Mouse (Mus musculus): ENCODE results near the gene Col1a1.

Gene Col1a1

DNA sequence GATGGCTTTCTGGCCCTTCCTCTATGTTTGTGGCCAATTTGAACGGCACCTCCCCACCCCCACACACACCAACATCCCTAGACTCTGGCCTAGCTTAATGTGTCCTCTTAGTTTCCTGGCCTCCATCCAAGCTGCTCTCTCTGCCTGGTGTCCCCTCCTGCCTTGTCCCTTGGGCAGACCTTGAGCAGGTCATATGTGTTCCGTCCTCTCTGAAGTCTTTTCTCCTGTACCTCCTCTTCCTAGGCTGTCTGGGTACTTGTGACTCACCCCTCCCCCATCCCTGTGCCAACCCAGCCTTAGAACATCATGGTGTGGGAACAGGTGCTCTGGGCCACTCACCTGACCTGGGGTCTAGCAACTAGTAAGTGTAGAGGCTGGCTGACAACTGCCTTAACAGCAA, 38.9 kb downstream of the Col1a1 start:
- 67% methylated on average over 2 of the region's 2 CpGs for WGBS

DNA sequence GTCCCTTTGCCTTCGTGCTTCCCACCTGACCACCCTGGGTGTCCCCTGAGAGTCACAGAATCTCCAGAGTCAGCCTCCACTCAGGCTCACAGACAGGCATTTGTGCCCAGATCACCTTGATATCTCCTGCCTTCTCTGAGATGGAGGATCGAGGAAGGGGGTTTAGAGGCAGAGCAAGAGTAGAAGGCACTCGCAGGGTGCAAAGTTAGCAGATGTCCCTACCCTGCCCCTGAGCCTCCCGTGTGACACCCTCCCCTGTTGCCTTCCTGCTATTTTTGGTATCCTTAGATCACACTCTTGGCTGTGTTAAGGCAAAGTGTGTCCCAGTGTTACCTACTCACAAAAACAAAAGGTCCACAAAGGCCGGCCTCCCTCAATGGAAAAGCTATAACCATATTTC, 40.2 kb downstream of the Col1a1 start, which contains the start of gene Sgca:
Sgca (minus strand) TSS at position 129 of the 400 bp plus-strand sequence.
- 74% methylated on average over 5 of the region's 5 CpGs for WGBS

DNA sequence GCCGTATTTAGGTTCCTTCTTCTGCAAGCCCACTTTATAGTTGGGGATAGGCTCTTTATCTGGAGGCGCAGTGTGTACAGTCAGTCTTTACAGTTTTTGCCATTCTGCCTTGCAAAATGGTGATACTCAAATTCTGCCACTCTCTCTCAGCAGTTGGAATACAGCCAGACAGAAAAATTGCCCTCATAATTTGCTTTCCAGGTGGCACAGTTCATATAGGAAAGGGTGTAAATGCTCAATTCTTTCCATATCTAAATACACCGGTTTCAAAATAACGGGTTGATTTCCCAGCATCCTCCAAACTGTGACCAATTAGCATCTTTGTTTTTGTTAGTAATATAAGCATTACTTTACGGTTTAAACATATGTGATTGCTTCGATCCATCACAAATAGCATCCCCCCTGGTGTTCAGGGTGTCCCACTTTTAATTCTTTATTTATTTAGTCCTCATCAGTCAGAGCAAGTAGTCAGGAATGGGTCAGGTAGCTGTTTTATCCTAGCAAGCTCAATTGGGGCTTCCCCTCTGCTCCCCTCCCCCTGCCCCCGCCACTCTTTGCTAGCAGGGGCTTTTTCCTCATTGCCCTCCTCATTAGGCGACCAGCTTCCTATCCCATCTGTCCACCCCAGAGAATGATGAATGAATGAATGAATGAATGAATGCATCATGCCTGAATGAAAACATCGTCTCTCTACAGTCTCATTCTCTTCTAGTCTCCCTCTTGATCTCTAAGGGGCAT, 42.3 kb downstream of the Col1a1 start:
- WGBS, result 31% methylated on average over 9 of the region's 9 CpGs

DNA sequence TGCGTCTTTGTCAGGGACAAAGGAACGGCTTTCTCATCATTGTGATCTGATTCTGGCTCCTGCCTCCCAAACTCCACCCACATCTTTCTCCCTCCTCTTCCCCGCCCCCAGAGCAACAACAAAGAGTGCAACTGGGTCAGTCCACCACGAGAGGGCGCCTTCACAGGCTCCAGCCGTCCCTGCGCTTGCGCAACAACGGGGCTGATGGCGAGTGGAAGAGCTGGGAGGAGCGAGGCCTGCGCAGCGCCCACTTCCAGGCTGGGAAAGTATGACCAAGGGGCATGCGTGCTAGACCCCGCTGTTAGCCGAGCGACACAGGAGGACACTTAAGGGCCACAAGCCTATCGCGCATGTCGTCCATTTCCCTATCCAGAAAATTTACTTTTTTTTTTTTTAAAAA, 42.9 kb downstream of the Col1a1 start:
- WGBS, result under 1% methylated on average over 20 of the region's 20 CpGs

DNA sequence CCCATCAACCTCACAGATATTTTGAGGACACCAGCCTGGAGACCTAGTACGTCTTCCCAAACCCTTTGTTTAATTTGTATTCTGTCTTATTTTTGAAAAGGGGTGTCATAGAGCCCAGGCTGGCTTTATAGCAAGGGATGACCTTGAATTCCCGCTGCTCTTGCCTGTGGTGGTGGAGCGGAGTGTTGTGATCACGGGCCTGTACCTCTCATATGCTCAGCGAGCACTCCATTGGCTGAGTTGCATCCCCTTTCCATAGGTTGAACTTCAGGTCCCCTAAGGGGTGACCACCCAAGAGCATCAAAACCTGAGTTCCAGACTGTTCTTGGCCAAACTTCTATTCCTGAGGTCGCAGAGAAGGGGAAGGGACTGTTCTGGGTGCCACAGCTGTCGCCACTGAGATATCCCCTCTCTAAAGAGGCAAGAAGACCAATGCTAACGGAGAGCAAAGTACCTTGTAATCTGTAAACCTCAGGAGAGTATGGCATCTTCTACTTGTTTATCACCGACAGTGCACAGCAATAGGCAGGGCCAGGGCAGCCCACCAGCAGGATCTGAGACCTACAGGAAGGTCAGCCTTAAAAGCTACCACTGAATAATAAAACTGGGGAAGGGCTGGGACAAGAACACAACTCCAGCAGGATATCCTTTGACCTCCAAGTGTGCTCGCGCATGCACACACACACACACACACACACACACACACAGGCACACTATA, 43.6 kb downstream of the Col1a1 start:
- whole genome bisulfite sequencing, result 68% methylated on average over 11 of the region's 11 CpGs

DNA sequence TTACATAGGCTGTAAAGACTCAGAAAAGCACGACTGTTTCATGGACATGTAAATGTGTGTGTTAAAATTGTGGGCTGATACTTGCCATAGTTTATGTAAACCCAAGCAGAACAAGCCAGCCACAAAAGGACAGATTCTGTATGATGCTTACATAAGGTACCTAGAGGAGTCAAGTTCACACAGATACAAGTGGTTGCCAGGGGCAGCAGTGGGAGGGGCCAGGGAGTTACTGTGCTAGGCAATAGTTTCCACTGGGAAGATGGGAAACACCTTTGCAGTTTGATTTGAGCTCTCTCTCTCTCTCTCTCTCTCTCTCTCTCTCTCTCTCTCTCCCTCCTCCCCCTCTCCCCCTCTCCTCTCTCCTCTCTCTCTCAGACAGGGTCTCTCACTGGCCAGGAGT, 49.1 kb downstream of the Col1a1 start:
- WGBS, result 17% methylated on average over 1 of the region's 1 CpGs

DNA sequence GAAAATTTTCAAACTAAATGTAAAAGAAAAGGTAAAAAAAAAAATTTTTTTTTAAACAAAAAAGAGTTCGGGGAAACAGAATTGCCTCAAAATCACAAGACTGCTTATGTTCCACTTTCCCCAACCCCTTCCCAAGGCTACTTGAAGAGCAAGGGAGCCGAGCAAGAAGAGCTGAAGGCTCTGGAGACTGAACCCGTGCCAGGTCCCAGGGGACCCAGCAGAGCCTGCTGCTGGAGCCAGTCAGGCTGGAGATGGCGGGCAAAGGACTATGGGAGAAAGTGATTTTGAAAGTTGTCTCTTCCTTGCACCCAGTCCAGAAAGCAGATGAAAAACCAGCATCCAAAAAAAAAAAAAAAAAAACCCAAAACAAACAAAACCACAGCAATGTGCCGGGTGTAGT, 49.8 kb downstream of the Col1a1 start:
- WGBS, result 78% methylated on average over 5 of the region's 5 CpGs

DNA sequence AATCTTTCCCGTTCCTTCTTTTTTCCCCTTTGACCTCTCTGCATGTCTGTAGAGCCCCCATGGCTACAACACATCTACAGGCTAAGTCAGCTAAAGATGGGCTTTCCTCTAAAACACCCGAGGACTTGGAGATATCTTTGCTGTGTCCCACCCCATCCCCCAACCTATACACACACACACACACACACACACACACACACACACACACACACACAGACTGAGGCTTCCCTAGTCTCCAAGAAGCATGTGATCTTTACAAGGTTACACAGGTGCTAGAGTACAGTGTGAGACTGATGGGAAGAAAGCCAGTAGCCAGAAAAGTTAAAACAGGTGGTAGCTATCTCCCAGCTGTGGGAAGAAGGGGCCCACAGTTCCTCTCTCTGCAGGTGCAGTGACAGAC, 50.4 kb downstream of the Col1a1 start:
- 77% methylated on average over 2 of the region's 2 CpGs for WGBS

DNA sequence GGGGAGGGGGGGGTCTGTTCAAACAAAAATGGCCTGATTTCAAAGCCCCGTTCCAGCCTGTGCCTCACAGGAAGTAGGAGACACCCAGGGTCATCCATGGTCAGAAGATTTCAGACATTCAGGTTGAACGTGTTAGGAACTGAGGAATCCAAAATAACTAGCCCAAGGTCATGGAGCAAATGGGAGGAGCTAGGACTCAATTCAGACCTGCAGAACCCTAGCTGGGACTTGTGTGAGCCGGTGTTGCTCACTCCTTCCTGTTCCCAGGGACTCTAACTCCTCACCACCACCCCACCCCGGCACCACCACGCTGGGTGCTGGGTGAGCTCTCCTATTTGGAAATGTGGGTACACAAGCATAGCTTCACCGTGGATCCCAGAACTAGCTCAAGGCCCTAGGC, 51.3 kb downstream of the Col1a1 start:
- 51% methylated on average over 6 of the region's 6 CpGs for WGBS

DNA sequence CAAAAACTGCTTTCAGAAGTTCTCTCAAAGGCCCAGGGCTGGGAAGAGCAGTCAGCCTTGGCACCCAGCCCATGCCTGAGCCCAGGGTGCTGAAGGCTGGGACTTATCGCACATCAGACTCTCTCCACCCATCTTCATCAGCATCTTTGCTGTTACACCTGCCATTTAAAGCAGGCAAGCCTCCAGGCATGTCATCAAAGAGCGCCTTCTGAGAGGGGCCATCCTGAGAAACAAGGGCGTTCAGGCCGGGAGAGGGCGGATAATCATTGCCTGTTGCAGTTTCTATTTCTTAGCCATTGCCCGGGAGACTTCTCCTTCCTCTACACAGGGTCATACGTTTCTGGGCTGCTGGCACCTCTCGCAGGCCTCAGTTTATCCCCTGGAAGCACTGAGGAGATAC, 51.8 kb downstream of the Col1a1 start:
- 74% methylated on average over 8 of the region's 8 CpGs for WGBS

DNA sequence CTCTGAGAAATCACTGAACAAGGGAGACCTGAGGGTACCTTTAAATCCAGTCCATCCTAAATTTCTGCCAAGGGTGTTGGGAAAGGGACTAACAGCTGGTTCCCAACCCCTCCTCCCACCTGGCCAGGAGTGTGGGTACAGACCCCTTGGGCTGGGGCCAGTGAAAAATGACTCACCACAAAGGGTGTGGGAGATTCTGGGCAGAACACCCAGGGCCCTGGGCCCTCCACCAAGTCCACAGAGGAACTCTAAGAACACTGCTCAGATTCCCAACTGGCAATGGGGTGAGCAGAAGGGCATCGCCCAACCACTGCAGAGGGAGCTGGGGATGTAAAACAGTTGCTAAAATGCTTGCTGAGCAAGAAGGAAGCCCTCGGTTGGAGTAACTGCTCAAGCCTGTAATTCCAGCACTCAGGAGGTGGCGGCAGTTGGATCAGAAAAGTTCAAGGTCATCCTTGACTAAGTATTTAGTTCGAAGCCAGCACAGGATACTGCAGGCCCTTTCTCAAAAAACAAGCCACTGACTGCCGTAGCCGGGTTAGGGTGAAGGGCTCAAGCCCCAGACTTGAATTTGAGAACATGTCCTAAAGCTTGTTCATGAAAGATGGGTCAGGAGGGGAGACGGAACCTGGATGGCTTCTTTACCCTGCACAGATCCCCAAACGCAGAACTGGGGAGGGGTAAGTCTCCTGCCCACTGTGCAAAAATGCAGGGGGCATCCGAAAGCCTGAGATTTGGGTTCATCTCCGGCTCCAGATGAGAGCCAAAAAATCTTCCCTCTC, 52.9 kb downstream of the Col1a1 start:
- 13% methylated on average over 10 of the region's 10 CpGs for WGBS

DNA sequence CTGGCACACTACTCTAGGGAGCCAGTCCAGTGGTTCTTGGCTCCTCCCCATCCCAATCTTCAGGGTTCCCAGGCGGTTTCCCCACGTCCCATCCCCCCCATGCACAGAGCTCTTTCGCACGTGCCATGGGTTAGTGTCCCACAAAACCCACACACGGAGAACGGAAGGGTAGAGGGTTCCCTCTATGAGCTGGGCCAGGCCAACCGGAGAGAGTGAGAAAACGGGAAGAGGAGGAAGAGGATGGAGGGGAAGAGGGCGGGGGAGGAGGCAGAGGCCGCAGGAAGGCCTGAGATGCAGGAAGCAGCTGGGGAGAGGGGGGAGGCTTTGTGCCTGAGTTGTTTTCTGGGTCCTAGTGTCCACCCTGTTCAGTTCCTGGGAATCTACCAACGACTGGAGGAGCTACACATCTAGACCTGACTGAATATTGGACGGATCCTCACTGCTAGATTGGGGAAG, 53.6 kb downstream of the Col1a1 start:
- WGBS, result under 1% methylated on average over 12 of the region's 12 CpGs

DNA sequence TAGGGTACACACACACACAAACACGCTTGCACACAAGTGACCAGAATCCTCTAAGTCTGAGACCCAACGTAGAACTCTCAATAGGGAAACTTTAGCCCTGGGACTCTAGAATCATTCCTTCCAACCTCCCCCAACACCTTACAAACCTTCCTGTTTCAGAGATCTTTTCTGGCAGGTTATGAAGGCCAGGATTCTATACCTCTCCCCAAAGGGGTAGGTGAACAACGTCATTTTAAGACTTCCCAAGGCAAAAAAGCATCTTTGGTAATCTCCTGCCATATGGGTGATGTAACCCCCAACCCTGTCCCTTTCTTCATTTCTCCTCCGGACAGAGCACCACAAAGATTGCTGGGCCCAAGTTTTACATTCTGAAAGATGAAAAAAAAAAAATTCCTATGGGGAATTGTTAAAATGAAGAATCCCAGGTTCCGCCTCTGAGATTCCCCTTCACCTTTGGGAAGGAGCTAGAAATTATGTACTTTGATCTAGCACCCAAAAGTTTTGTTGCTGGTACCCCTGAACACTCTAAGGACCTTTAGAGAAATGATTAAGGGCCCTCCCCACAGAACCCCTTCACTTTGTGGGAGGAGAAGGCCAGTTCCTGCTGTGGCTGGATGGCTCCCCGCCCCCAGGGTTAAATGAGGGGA, 54.2 kb downstream of the Col1a1 start:
- WGBS, result 29% methylated on average over 6 of the region's 6 CpGs

DNA sequence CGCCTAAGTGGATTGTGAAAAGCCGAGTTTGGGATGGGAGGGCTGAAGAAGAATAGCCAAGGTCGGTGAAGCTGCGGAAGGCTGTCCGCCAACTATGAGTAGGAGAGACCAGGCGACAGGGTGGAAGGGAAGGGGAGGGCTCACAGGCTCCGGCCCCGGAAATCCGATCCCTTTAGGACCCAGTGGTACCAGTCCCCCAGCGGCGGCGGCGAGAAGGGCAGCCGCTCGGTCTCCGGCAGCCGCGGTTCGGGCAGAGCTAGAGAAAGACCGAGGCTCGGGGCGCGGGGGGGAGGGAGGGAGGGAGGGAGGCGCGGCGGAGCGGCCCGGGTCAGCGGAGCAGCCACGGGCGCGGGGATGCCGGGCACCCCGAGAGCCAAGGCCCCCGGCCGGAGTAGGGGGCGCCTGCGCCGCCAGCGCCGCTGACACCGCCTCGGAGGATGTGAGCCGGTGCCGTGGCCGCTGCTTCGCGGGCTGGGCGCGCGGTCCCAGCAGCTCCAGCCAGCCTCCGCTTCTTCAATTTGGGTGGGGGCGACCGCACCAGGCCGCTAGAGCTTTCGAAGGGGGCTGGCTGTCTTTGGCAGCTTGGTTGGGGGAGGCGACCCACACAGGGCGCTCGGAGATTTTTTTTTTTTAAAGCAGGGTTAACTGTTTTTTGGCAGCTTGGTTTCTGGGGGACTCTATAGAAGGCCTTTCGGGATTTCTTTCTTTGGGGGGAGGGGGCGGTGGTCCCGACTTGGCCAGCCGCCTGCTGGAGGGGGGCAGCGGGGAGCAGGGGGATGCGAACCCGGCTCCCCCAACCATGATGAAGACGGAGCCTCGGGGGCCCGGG, 54.9 kb downstream of the Col1a1 start, which contains the start of gene Ppp1r9b:
Ppp1r9b (plus strand) TSS at position 287 of the 829 bp plus-strand sequence.
- under 1% methylated on average over 65 of the region's 69 CpGs for WGBS

DNA sequence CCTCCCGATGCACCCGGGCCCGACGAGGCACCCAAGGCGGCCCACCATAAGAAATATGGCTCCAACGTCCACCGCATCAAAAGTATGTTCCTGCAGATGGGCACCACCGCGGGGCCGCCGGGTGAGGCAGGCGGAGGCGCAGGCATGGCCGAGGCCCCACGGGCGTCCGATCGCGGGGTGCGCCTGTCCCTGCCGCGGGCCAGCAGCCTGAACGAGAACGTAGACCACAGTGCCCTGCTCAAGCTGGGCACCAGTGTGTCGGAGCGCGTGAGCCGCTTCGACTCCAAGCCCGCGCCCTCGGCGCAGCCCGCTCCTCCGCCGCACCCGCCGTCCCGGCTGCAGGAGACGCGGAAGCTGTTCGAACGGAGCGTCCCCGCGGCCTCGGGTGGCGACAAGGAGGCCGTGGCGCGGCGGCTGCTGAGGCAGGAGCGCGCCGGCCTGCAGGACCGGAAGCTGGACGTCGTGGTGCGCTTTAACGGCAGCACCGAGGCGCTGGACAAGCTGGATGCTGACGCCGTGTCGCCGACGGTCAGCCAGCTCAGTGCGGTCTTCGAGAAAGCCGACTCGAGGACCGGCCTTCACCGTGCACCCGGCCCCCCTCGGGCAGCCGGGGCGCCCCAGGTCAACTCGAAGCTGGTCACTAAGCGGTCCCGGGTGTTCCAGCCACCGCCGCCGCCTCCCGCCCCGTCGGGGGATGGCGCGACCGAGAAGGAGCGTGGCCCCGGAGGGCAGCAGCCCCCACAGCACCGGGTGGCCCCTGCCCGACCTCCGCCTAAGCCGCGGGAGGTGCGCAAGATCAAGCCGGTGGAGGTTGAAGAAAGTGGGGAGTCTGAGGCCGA, 55.8 kb downstream of the Col1a1 start:
- under 1% methylated on average over 99 of the region's 99 CpGs for WGBS

DNA sequence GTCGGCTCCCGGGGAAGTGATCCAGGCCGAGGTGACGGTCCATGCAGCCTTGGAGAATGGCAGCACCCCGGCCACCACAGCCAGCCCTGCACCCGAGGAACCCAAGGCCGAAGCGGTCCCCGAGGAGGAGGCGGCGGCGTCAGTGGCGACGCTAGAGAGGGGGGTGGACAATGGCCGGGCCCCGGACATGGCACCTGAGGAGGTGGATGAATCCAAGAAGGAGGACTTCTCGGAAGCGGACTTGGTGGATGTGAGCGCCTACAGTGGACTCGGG, 56.4 kb downstream of the Col1a1 start:
- WGBS, result under 1% methylated on average over 20 of the region's 20 CpGs

DNA sequence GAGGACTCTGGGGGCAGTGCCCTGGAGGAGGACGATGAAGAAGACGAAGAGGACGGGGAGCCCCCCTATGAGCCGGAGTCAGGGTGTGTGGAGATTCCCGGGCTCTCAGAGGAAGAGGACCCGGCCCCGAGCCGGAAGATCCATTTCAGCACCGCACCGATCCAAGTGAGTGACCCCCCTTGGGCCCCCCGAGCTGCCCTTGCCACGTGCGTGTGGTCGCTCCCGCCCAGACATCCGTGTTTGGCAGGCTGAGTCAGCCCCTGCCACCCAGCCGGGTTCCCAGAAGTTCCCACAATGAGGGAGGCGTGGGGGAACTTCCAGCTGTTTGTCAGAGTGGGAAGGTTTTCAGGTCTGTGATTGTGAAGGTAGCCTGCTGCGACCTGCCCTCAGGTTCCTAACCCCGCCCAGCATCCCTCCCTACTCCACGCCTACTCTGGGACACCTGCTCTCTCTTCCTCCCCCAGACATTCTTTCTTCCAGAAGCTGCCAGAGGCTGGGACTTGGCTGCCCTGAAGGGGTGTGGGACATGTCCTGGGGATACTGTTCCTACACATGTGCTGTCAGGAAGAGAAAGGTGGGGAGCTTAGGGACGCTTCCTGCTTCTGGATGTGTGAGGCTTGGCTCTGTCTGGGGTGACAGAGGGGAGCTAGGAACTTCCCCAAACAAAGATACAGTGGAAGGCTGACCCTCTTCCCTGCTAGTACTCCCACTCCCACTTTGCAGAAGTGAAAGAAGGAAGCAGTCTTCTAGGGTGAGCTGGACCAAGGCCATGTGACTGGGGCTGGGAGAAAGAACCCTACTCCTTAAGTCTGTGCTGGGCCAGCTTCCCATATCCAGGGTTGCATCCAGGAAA, 57.0 kb downstream of the Col1a1 start:
- 1% methylated on average over 22 of the region's 22 CpGs for WGBS

DNA sequence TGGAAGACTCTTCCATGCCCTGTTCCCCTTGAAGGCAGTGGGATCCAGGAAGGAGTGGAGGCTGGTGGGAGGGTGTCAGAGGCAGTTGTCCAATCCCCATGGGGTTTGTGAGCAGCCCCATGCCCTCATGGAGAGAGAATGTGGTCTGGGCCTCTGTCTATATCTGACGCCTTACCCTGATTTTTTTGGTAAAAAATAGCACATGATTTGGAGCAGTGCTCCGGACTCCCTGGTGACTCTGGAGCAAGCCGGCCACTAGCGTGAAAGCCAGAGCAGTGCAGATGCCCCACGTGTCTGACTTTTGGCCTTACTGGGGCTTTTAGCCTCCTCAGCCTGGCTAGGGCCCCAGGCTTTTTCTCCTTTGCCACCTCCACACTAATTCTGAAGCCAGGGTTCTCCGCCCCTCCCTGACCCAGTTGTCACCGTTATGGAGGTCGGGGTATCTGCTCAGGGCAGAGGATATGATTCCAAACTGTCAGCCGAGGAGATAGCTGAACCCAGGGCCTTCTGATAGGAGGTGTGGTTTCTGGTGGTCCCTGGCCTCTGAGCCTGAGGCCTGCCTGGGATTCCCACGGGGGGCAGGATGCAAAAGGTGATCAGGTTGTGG, 58.3 kb downstream of the Col1a1 start:
- 17% methylated on average over 10 of the region's 10 CpGs for WGBS

Data from cerebral cortex, adult 2 months (tissue).